Mouse (Mus musculus) c-Kit-positive CD71-positive TER-119-negative erythroid progenitor cells, embryonic 14.5 days (primary cell): ENCODE measurements around the gene B130006D01Rik.

Experiments used
- DNase-seq: peaks from one replicate; pipeline ENCODE4 v3.0.0-alpha.2; 2013; ENCODE audit warnings: low read depth

The B130006D01Rik gene

GRCm38 (mm10) chr11:95771665-95772064 is 48.3 kb downstream of the B130006D01Rik start:
- no peak for DNase-seq

DNA sequence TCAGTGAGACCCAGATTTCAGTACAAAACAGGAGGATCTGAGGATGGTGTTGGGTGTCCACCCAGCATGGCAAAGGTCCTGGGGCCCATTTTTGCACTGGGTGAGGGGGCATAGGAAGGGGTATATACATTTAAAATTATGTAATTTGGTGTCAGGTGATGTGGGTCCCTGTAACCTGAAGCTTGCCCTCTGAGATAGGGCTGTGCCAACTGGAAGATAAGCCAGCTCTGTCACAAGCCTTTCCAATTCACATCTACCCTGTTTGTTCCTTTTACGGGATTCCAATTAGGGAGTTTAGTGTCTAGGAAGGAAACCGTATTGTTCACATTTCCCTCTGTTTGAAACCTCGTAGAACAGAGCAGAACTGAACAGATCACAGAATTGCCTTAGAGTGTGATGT is 49.9 kb downstream of the B130006D01Rik start:
- DNase-seq = no peak
